Mouse (Mus musculus): ENCODE results near the gene Limch1. TPM values are rescaled to one million over a fixed set of nuclear protein-coding genes. Genes with fewer than 3 reads are reported as not detected.

Gene Limch1
- polyA plus RNA-seq, 1 experiment from 2014 or later, result 47.1 TPM

GRCm38 (mm10) chr5:66959968-66960367, 214.3 kb downstream of the Limch1 start:
- Histone ChIP-seq H3K9me3 (no peaks in the 10 kb centered on the region), H3K4me1 (peaks cover 12% of the 10 kb centered on the region), H3K27ac (replicated peaks) (0 out of 2 replicates have a peak overlapping the region, but pooled peaks have one; percentile 35), H3K27me3 (replicated peaks; ENCODE audit: low read depth, poor library complexity, severe bottlenecking) (0 out of 2 replicates have a peak, but pooled peaks cover 6% of the 10 kb centered on the region), H3K4me3 (no peak overlapping the region), H3K36me3 (replicated peaks) (peaks cover 12% of the 10 kb centered on the region)
- no peak for DNase-seq (ENCODE audit: low spot score)
- WGBS, result 92% methylated on average over 8 of the region's 8 CpGs

GRCm38 (mm10) chr5:66965442-66965841, 219.8 kb downstream of the Limch1 start:
- Histone ChIP-seq H3K9me3 (no peaks in the 10 kb centered on the region), H3K4me1 (peaks cover 52% of the 10 kb centered on the region), H3K4me3 (no peak overlapping the region), H3K27ac (replicated peaks) (peak overlapping the region; percentile 75), H3K36me3 (replicated peaks) (peaks cover 11% of the 10 kb centered on the region), H3K27me3 (replicated peaks; ENCODE audit: low read depth, poor library complexity, severe bottlenecking) (no peaks in the 10 kb centered on the region)
- WGBS, result 67% methylated on average over 6 of the region's 6 CpGs
- no peak for DNase-seq (ENCODE audit: low spot score)

GRCm38 (mm10) chr5:66967147-66967546, 221.5 kb downstream of the Limch1 start:
- WGBS, result 34% methylated on average over 2 of the region's 2 CpGs
- Histone ChIP-seq H3K9me3 (no peaks in the 10 kb centered on the region), H3K27ac (replicated peaks) (peak overlapping the region; percentile 89), H3K36me3 (replicated peaks) (no peaks in the 10 kb centered on the region), H3K4me3 (no peak overlapping the region), H3K4me1 (peaks cover 63% of the 10 kb centered on the region), H3K27me3 (replicated peaks; ENCODE audit: low read depth, poor library complexity, severe bottlenecking) (no peaks in the 10 kb centered on the region)
- peak; percentile 31 for DNase-seq (ENCODE audit: low spot score)

- H3K4me3 ChIP-seq, result peak overlapping the region; percentile 54
- 29% methylated on average over 4 of the region's 4 CpGs for WGBS
Observed at GRCm38 (mm10) chr5:66967646-66968045, 222.0 kb downstream of the Limch1 start.

GRCm38 (mm10) chr5:66968059-66968833, 222.6 kb downstream of the Limch1 start:
- Histone ChIP-seq H3K36me3 (replicated peaks) (peaks cover 8% of the 10 kb centered on the region; the same call in 1 of the 2 replicates), H3K4me3 (peak overlapping the region; percentile 54), H3K27ac (replicated peaks) (peak overlapping the region; percentile 89), H3K27me3 (replicated peaks; ENCODE audit: low read depth, poor library complexity, severe bottlenecking) (no peaks in the 10 kb centered on the region), H3K4me1 (peaks cover 63% of the 10 kb centered on the region), H3K9me3 (no peaks in the 10 kb centered on the region)
- peak; percentile 81 for DNase-seq (ENCODE audit: low spot score)
- WGBS, result 6% methylated on average over 23 of the region's 23 CpGs

More at GRCm38 (mm10) chr5:66967646-66968045, 222.0 kb downstream of the Limch1 start:
- 0 out of 2 replicates have a peak, but pooled peaks cover 2% of the 10 kb centered on the region for H3K36me3 ChIP-seq (replicated peaks)
- H3K9me3 ChIP-seq, result no peaks in the 10 kb centered on the region
- peak overlapping the region; percentile 89 for H3K27ac ChIP-seq (replicated peaks)
- peaks cover 63% of the 10 kb centered on the region for H3K4me1 ChIP-seq
- no peaks in the 10 kb centered on the region for H3K27me3 ChIP-seq (replicated peaks; ENCODE audit: low read depth, poor library complexity, severe bottlenecking)
- DNase-seq (ENCODE audit: low spot score), result peak; percentile 57

GRCm38 (mm10) chr5:66968925-66969711, 223.5 kb downstream of the Limch1 start:
- DNase-seq (ENCODE audit: low spot score), result peak; percentile 42

GRCm38 (mm10) chr5:66975621-66976020, 230.0 kb downstream of the Limch1 start:
- WGBS, result 80% methylated on average over 8 of the region's 8 CpGs
- Histone ChIP-seq H3K27ac (replicated peaks) (no peak overlapping the region; the same call in 1 of the 2 replicates), H3K4me1 (peaks cover 36% of the 10 kb centered on the region), H3K4me3 (no peak overlapping the region), H3K36me3 (replicated peaks) (peaks cover 49% of the 10 kb centered on the region), H3K27me3 (replicated peaks; ENCODE audit: low read depth, poor library complexity, severe bottlenecking) (no peaks in the 10 kb centered on the region), H3K9me3 (no peaks in the 10 kb centered on the region)
- DNase-seq (ENCODE audit: low spot score), result no peak

More at GRCm38 (mm10) chr5:66968925-66969711, 223.5 kb downstream of the Limch1 start:
- Histone ChIP-seq H3K27me3 (replicated peaks; ENCODE audit: low read depth, poor library complexity, severe bottlenecking) (no peaks in the 10 kb centered on the region), H3K4me1 (peaks cover 63% of the 10 kb centered on the region), H3K27ac (replicated peaks) (peak overlapping the region; percentile 89), H3K9me3 (no peaks in the 10 kb centered on the region), H3K36me3 (replicated peaks) (peaks cover 16% of the 10 kb centered on the region), H3K4me3 (peak overlapping the region; percentile 54)
- WGBS, result 38% methylated on average over 19 of the region's 19 CpGs

- H3K27me3 ChIP-seq (replicated peaks; ENCODE audit: low read depth, poor library complexity, severe bottlenecking), result no peaks in the 10 kb centered on the region
- peak; percentile 66 for DNase-seq (ENCODE audit: low spot score)
- H3K4me3 ChIP-seq, result 0 out of 2 replicates have a peak overlapping the region, but pooled peaks have one; percentile 18
- H3K9me3 ChIP-seq, result no peaks in the 10 kb centered on the region
- H3K27ac ChIP-seq (replicated peaks), result peak overlapping the region; percentile 81
- peaks cover 34% of the 10 kb centered on the region for H3K4me1 ChIP-seq
- peaks cover 42% of the 10 kb centered on the region for H3K36me3 ChIP-seq (replicated peaks)
- WGBS, result 39% methylated on average over 19 of the region's 19 CpGs
Observed at GRCm38 (mm10) chr5:66979332-66980218, 233.9 kb downstream of the Limch1 start.

GRCm38 (mm10) chr5:66980862-66981261, 235.2 kb downstream of the Limch1 start:
- Histone ChIP-seq H3K9me3 (no peaks in the 10 kb centered on the region), H3K27ac (replicated peaks) (no peak overlapping the region), H3K27me3 (replicated peaks; ENCODE audit: low read depth, poor library complexity, severe bottlenecking) (no peaks in the 10 kb centered on the region), H3K36me3 (replicated peaks) (peaks cover 41% of the 10 kb centered on the region), H3K4me1 (peaks cover 29% of the 10 kb centered on the region), H3K4me3 (no peak overlapping the region)
- DNase-seq (ENCODE audit: low spot score), result no peak
- WGBS, result 92% methylated on average over 4 of the region's 4 CpGs

GRCm38 (mm10) chr5:66983104-66983503, 237.5 kb downstream of the Limch1 start:
- DNase-seq (ENCODE audit: low spot score), result no peak
- peaks cover 50% of the 10 kb centered on the region for H3K36me3 ChIP-seq (replicated peaks)
- WGBS, result 69% methylated on average over 5 of the region's 5 CpGs
- peaks cover 29% of the 10 kb centered on the region for H3K4me1 ChIP-seq
- no peak overlapping the region for H3K4me3 ChIP-seq
- H3K27me3 ChIP-seq (replicated peaks; ENCODE audit: low read depth, poor library complexity, severe bottlenecking), result no peaks in the 10 kb centered on the region
- no peak overlapping the region for H3K27ac ChIP-seq (replicated peaks)
- H3K9me3 ChIP-seq, result no peaks in the 10 kb centered on the region

GRCm38 (mm10) chr5:66988926-66989325, 243.3 kb downstream of the Limch1 start:
- no peak overlapping the region for H3K27ac ChIP-seq (replicated peaks)
- no peak for DNase-seq (ENCODE audit: low spot score)
- 91% methylated on average over 4 of the region's 4 CpGs for WGBS

GRCm38 (mm10) chr5:66989531-66989930, 243.9 kb downstream of the Limch1 start:
- H3K36me3 ChIP-seq (replicated peaks), result peaks cover 55% of the 10 kb centered on the region
- no peaks in the 10 kb centered on the region for H3K27me3 ChIP-seq (replicated peaks; ENCODE audit: low read depth, poor library complexity, severe bottlenecking)
- peaks cover 23% of the 10 kb centered on the region for H3K4me1 ChIP-seq
- 88% methylated on average over 7 of the region's 7 CpGs for WGBS
- DNase-seq (ENCODE audit: low spot score), result no peak
- H3K9me3 ChIP-seq, result no peaks in the 10 kb centered on the region
- H3K4me3 ChIP-seq, result no peak overlapping the region
- no peak overlapping the region for H3K27ac ChIP-seq (replicated peaks)

More at GRCm38 (mm10) chr5:66988926-66989325, 243.3 kb downstream of the Limch1 start:
- Histone ChIP-seq H3K9me3 (no peaks in the 10 kb centered on the region), H3K4me3 (no peak overlapping the region), H3K36me3 (replicated peaks) (peaks cover 59% of the 10 kb centered on the region), H3K27me3 (replicated peaks; ENCODE audit: low read depth, poor library complexity, severe bottlenecking) (no peaks in the 10 kb centered on the region), H3K4me1 (peaks cover 18% of the 10 kb centered on the region)
